Mouse (Mus musculus): Measurements from ENCODE around the gene Kap.

DNA sequence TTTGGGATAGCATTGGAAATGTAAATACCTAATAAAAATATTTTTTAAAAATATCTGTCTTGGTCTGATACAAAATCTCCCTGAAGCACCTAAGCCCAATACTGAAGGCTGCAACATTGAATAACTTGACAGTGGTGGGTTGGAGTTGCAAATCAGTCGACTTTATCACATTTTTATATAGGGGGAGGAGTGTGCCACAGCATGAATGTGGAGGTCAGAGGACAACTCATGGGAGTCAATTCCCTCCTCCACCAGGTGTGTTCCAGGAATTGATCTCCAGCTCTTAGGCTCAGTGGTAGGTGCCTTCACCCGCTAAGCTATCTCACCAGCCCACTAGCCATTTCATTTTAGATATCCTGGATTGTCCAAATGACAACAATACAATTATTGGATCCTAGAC lies 4.2 kb downstream of the Kap start:
- TF ChIP-seq CTCF (conservative IDR thresholded peaks at IDR 0.05; ENCODE audit: low read length) (no peak), POU5F1 (IDR thresholded peaks at IDR 0.05; ENCODE audit: borderline replicate concordance, low read length) (no peak), NANOG (IDR thresholded peaks at IDR 0.05; ENCODE audit: borderline replicate concordance, low read length) (no peak)
